Mouse (Mus musculus): ENCODE data around the gene Dnajc5g.

Dnajc5g gene

GRCm38 (mm10) chr5:31105814-31106335 lies at the start of gene Dnajc5g:
Gene Dnajc5g, plus strand, starts transcription at chr5:31106285.
- DNase-seq (ENCODE audit: low read depth): no peak

GRCm38 (mm10) chr5:31069810-31070209 lies 36.3 kb upstream of the Dnajc5g start:
- no peak for DNase-seq (ENCODE audit: low read depth)

- no peak for DNase-seq (ENCODE audit: low read depth)
Measured at GRCm38 (mm10) chr5:31071059-31071458, 35.0 kb upstream of the Dnajc5g start.

- DNase-seq (ENCODE audit: low read depth): no peak
Measured at GRCm38 (mm10) chr5:31071821-31072220, 34.3 kb upstream of the Dnajc5g start.

- no peak for DNase-seq (ENCODE audit: low read depth)
Measured at GRCm38 (mm10) chr5:31073176-31073575, 32.9 kb upstream of the Dnajc5g start.

- DNase-seq (ENCODE audit: low read depth): no peak
Measured at GRCm38 (mm10) chr5:31076346-31076745, 29.7 kb upstream of the Dnajc5g start.

GRCm38 (mm10) chr5:31080059-31080794 lies 25.9 kb upstream of the Dnajc5g start:
- DNase-seq (ENCODE audit: low read depth): no peak

- no peak for DNase-seq (ENCODE audit: low read depth)
Measured at GRCm38 (mm10) chr5:31080795-31081164, 25.3 kb upstream of the Dnajc5g start.

GRCm38 (mm10) chr5:31081386-31081785 lies 24.7 kb upstream of the Dnajc5g start:
- no peak for DNase-seq (ENCODE audit: low read depth)

GRCm38 (mm10) chr5:31082355-31082754 lies 23.7 kb upstream of the Dnajc5g start:
- no peak for DNase-seq (ENCODE audit: low read depth)

GRCm38 (mm10) chr5:31082935-31083625 lies 23.0 kb upstream of the Dnajc5g start:
- no peak for DNase-seq (ENCODE audit: low read depth)

GRCm38 (mm10) chr5:31083949-31084348 lies 22.1 kb upstream of the Dnajc5g start:
- no peak for DNase-seq (ENCODE audit: low read depth)

GRCm38 (mm10) chr5:31086606-31087005 lies 19.5 kb upstream of the Dnajc5g start:
- no peak for DNase-seq (ENCODE audit: low read depth)

- no peak for DNase-seq (ENCODE audit: low read depth)
Measured at GRCm38 (mm10) chr5:31087131-31087530, 19.0 kb upstream of the Dnajc5g start.

- no peak for DNase-seq (ENCODE audit: low read depth)
Measured at GRCm38 (mm10) chr5:31092231-31092975, 13.7 kb upstream of the Dnajc5g start.

- DNase-seq (ENCODE audit: low read depth): no peak
Measured at GRCm38 (mm10) chr5:31093151-31094041, 12.7 kb upstream of the Dnajc5g start.

- DNase-seq (ENCODE audit: low read depth): no peak
Measured at GRCm38 (mm10) chr5:31094100-31094798, 11.8 kb upstream of the Dnajc5g start.

- DNase-seq (ENCODE audit: low read depth): no peak
Measured at GRCm38 (mm10) chr5:31094799-31095691, 11.0 kb upstream of the Dnajc5g start.

GRCm38 (mm10) chr5:31095711-31096480 lies 10.2 kb upstream of the Dnajc5g start:
- no peak for DNase-seq (ENCODE audit: low read depth)

All from fibroblast of lung, adult 2 months (primary cell).